Mouse (Mus musculus) right cerebral cortex, postnatal 36 days (tissue): ENCODE measurements at regions not wholly inside any gene's neighbourhood (a gene's known extent, or its start where the extent isn't known, plus 50 kb on each side); places are given as distances from the start of the nearest gene placed in this dataset.
"Not testable (repeated sequence)": the region's sequence is repeated elsewhere in the genome, so short reads cannot be mapped to it uniquely, and the experiment has no call there.

ENCODE experiments used
- DNase-seq, 2 experiments: peaks; one replicate each; pipeline ENCODE4 v3.0.0; 2022; ENCODE audit warnings: low spot score in 2 of 2, mixed read lengths in 1 of 2

DNA sequence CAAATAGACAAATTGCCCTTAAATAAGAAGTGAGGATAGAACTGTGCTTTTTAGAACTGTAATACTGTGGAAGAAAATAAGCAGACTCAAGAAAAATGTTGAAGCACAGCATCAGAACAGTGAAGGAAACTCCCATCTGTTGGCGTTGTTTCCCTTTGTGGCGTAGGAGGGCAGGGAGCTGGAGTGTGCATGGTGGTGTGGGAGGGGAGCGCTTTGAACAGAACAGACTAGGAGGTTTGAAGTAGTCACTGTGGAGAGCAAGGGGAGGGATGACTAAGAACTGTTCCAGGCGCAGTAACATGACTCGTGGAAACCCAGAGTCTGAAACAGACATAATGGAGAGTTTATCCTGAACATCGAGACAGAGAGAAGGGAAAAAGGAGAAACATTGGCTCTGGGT is 469.7 kb downstream of the Lmo7 start:
- DNase-seq = peak; percentile 75 to 90

DNA sequence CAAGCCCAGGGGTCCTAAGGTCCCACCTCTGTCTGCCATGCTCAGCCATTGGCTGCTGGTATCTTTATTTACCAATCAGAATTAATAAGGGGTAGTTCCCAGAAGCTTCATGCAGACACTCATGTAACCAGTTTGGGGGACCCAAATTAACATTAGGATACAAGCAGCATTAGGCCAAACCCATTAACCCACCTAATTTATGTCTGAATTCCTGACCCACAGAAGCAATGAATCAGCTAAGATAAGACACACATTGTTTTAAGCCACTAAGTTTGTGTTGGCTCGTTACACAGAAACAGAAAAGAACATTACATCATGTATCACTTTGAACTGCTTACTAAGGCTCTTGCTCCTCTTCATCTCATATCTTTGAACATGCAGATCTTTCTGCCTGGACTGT is 461.0 kb downstream of the Lmo7 start:
- DNase-seq = no peak

DNA sequence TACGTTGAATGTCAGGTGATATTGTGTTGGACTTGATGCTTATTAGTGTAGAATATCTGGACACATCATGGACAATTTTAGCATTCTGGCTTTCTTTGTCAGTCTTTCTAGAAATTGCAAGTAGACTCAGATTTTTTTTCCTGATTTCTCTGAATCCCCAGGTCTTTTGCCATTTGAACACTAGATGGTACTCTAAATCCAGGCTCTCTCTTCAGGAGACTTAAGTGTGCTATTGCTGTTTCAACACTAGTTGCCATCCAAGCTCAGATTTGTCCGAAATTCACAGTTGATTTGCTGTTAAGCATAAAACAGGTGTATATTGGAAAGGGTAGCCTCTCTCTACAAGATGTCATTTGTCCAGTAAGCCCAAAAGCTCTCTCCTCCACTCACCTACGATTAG is 451.5 kb downstream of the Lmo7 start:
- DNase-seq = no peak

DNA sequence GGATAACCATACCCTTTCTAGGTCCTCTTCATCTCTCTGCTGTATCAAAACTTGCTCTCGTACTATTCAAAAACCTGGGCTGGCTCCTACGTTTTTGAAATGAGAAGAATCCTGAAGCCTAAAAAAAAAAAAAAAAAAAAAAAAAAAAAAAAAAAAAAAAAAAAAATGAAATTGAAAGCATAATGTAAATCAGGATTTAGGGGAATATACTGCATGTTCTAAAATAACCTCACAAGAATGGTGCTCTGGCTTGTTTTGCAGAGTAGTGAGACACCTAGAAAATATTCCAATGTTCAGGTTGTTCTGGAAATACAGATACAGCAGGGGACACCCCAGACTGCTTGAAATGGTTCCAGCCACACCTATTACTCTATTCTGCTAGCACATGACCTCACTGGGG is 442.0 kb downstream of the Lmo7 start:
- DNase-seq = no peak

DNA sequence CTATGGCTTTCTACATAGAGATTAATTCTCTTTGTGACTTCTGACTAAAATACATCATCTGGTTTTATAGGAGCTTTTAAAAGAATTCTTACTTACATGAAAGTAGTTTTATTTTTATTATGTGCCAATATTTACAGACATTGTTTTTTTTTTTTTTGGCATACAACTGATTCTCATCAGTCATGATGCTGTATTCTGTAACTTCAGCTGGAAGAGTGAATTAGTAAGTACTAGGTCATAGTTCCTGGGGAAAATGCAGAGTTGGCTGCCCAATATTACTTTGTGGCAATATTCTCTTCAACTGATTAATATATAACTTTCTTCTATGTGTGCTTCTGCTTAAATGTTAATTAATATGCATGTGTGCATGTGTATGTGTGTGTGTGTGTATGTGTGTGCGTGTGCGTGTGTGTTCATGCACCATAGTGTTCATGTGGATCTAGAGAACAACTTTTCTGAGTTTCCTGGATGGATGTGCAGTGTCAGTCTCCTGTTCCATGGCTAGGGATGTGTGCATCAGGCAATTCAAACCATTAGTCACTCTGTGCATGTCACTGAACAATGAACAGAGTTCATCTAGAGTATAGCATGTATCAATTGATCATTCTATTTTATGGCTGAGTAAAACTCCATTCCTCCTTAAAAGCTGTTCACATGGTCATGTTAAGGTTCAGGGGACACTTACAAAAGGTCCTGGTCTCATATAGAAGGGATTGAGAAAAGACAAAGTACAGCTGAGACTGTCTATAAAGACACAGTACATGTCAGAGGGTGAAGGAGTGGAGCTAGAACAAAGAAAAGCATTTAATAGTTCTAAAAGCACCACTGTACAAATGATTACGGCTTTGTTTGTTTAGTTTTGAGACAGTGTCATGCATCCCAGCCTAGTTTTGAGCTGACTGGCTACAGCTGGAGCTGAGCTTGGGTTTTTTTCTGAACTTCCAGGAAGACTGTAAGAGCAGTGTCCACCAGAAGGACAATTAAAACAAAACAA is 431.8 kb downstream of the Lmo7 start:
- DNase-seq = no peak

DNA sequence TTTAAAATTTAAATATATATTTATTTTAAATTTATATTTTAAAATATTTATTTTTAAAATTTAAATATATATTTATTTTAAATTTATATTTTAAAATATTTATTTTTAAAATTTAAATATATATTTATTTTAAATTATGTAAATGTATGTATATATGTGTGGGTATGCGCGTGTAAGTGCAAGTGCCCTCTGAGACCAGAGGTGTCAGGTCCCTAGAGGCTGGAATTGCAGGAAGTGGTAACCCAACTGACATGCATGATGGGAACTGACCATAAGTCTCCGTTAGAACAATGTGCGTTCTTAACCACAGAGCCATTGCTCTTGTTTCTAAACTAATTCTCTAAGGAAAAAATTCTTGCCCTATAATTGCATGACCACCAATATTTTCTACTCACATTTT is 420.7 kb downstream of the Lmo7 start:
- not testable (repeated sequence) for DNase-seq

DNA sequence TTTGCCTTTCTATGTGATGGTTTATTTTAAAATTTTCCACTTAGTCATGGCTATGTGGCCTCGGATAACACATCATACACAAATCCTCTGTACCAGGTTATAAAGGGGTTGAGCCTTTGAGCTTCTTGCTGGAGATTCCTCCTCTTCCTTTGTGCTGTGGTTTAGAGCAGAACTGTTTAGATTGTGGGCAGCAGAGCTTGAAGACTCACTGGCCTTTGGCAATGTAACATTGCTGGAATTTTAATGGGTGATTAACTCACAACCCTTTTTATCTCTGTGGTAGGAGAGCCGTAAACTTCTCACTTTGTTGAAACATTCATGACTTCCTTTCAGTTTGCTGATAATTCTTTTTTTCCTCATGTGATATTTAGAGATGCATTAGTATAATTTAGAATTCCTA is 413.0 kb downstream of the Lmo7 start:
- no peak for DNase-seq

DNA sequence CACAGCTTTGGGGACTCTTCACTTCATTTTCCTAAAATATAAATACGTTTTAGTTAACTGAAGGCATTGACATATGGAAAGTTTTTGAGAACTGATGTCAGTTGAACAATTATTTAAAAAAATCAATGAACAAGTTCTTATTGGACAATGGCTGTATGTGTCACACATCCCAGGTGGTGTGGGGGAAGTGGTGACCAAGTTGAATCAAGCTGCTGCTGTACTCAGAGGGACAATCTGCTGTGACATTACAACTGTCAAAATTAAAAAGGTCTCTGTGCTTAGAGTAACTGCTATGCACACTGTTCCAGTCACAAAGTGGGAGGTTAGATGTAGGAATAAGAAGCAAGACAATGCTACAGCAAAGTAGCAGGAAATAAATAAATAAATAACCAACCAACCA is 409.2 kb downstream of the Lmo7 start:
- DNase-seq = no peak

DNA sequence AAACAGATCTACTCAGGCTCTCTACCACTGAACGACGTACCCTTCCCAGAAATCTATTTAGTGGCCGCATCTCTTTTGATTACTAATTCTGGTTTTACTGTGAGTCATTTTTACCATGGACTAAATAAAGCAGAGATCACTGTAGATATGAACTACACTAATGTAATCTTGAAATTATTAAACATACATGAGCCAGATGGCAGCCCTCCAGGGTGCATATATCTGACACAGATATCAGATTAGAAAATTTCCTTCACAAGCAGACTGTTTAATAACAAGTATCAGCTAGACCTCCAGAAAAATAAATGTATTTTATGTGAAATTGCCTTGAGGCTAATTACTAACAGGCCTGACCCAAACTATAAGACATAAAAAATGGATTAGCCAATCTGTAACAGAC is 388.4 kb downstream of the Lmo7 start:
- DNase-seq = no peak

DNA sequence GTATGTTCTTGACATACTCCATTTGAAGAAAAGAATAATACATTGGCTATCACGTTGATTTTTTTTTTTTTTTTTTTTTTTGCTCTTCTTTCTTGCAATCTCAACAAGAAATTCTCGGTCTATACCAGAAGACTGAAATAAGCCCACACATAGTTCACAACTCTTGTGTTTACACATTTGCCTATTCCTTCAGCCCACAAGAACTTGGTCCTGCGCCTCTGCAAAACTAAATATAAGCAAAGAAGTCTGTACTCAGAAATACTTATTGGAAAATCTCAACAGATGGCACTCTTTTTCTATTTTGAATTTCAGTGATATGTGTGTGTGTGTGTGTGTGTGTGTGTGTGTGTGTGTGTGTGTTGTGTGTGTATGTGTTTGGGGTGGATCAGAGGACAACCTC is 376.4 kb downstream of the Lmo7 start:
- DNase-seq = peak in 1 of 2 experiments; percentile 3

DNA sequence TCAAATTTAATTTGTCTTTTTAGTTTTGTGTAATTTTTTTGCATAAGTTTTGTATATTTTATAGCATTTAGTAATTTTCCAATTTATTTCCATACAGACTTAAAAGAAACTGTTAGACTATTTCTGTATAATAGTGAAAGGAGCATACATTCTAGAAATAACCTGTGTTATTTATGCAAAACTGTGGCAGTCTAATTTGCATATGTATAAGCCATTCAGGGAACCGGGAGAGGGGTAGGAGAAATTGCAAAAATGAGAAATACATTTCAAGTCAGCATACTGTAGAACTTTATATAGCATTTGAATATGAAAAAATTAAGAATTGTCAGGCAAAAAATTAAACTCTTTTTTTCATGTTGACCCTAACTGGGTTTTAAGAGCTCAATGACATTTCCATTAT is 364.3 kb downstream of the Lmo7 start:
- no peak for DNase-seq

DNA sequence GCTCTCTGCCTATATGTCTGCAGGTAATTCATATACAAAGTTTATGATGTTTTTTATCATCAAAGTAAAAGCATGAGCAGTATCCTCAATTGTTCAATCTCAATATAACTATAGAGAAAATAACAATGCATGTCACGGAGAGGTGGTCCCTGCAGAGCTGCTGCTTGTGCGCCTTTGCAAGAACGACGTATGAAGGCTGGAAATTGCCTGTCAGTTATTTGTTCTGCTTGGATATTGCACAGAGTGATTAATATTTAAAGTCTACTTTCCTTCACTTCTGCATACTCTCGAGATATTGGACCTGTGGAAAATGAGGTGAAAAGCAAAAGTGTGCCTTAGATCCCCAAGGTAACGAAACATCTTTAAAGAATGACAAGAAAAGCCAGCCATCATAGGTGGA is 362.8 kb downstream of the Lmo7 start:
- DNase-seq = no peak

DNA sequence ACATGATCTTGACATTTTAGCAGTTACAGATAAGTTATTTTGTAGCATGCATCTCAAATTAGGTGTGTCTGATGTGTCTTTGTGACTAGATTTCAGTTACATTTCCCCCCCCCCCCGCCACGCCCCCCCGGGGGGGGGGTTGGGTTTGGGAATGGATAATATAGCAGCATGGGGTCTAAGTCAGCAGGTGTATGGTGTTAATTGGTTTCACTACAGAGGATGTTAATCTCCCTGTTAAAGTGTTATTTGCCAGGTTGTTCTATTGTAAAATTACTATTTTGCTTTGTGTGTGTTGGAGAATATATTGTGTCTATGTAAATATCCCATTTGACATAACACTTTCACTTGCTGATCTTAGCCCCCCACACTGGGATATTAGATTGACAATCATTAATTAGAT is 319.2 kb downstream of the Lmo7 start:
- no peak for DNase-seq

DNA sequence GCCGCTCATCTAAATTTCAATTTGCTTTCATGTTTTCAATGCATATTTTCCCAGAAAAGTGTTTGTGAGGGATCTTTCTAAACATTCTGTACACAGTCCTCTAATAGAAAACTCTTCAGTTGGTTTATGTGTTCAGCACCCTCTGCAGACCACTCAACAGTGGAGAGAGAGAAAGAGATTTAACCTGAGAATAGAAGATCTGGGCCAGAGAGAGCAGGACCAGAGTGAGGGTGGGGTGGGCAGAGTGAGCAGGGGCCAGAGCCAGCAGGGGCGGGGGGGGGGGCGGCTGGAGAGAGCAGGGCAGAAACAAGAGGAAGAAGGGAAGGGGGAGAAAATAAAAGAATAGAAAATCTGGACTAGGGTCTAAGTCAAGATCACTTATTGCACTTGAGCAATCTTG is 318.7 kb downstream of the Lmo7 start:
- DNase-seq = no peak

DNA sequence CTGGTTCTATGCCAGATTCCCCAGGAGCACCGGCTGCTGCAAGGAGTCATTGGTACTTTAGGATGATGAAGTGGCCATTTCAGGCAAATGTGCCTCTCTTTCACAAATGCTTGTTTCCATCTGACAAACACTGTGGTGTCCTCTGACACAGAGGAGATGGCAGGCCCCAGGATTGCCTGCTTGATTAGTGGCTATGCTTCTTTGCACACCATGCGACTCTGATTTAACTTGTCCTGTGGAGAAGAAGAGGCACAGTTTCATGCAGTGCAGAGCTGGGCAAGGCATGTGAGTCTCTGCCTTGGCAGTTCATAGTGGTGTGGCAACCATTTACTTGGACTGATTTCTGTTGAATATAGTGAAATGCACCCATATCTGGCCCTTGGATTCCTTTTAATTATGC is 308.4 kb downstream of the Lmo7 start:
- DNase-seq = no peak

DNA sequence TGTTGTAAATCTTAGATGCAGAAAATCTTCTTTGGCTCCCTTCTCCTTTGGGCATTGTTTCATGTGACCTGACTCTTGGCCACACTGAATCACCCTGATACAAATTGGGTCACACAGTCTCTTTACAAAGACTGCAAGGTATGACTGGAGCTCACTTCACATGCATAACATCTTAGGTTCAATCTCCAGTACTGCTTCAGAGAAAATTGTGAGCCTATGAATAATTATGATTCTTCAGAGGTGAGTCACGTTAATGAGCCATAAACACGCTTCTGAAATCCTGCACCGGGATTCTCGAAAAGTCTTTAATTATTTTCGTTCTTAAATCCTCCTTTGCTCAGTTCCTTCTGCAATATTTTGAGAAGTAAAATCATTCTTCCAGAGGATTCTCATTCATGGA is 307.7 kb downstream of the Lmo7 start:
- no peak for DNase-seq

DNA sequence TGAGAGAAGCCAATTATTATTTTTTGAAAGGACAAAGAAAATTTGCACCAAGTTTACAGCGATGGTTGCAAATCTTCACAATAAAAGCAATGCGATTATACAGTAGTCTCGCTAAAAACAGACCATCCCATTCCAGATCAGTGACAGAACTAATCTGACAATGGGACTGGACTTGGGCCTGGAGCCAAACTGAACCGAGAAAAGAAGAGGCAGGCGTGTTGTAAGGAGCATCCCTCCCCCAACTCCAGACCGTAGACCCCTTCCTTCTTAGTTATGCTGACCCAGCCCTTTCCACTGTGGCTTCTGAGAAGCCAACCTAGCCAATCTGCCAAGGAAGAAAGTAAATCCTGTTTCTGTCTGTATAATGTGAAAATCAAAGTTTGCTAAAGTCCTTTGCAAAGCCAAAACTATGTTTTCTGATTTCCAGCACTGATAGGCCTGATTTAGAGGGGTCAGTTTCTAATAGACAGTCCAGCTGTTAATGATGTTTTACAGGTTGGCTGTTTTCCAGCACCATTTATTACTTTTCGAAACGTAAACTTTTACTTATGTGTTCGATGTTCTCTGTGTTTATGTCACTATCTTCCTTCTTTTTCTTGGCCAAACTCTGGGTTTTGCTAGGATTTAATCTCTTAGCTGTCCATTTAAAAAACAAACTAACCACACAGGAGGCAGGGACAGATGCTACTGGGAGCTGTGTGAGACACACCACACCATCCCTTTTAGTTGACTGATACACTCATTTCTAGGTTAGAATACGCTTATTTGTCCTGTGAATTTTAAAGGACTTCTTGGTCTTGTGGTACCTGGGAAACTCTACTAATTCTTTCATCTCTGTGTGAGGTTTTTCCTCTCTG is 301.5 kb downstream of the Lmo7 start:
- DNase-seq = no peak

DNA sequence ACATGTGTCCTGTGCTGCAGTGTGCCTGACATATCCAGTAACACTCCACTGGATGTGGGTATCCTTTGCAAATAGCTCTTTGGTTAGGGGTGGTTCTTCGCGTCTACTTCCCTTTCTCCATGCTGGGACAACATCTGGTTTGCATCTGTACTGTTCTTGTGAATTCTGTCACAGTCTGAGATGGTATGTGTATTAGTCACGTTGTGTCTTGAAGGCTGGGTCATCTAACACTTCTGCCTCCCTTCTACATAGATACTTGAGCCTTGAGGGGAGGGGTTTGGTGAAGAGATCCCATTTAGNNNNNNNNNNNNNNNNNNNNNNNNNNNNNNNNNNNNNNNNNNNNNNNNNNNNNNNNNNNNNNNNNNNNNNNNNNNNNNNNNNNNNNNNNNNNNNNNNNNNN is 294.9 kb downstream of the Lmo7 start:
- no peak for DNase-seq

DNA sequence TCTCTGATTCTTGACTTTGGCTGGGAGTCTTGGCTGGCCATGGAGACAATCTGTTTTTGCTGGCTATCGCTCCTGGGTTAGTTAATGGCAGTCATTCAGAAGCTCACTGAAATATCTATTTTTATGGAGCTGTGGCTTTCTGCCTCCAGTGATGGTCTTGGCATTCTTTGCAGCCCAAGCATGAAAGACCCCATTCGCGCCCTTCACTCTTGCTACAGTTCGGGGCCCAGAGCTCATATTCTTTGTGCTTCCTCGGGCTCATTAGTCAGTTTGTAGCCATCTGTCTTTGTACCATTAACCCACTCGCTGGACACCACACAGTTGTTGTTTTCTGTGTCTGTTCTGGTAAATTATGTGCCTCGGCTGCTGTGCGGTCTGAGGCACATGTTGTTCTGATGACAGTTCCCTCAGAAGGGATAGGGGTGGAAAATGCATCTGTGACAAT is 290.4 kb downstream of the Lmo7 start:
- DNase-seq = no peak

DNA sequence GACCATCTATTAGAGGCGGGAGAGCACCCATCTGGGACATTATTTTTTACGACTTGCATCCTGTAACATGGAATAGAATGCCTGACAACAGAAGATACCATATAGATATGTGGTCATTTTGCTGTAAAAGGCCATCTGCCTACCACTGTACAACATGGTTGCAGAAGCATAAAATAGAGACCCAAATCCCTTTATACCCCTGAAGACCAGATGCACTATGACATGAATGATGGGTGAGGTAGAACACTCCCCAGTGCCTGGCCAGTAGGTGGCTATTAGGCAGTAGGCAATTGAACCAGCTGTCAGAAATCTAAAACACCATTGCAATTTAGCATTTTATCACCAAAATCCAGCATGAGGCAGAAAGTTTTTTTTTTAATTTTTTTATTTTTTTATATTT is 289.6 kb downstream of the Lmo7 start:
- no peak for DNase-seq

DNA sequence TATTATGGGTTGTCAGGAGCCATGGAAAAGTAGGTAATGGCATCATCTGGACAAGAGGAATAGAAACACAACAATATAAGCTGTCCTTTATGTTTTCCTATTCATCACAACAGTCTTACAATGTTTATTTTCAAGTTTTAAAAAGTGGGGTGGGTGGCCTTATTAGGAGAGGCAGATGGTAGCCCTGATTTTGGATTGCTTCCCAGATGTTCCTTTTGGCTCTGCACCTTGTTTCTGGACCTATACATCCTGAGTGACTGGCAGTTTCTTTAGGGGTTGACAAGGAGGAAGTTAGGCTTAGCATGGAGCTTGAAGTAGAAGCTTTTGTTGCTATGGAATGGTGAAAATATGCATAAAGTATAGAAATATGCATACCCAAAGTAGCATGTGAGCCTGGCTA is 286.8 kb downstream of the Lmo7 start:
- no peak for DNase-seq

DNA sequence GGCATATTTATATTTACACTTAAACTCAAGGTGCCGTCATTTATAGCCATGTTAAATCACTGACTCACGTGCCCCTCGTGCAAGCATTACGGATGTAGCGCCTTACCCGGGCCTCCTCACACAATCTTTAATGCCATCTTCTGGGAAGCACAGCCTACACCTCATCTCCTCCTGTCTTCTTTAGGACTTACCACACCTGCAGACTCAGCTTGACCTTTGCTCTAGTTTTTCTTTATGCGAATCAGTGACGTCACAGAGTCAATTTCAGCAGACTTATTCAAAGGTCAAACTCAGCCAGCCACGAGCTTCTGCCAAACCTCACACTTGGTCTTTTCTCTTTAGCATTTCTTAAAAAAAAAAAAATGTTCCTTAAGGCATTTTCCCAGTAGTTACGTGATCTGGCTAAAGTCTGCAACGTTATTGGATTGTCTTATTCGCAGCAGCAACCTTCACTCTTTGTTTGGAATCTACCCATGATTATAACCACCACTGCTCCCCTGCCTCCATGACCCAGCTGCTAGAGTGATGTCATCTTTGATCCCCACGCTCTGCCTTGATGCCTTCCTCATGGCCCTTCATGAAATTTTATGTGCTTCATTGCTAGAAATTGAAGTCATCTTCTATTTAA is 285.3 kb downstream of the Lmo7 start:
- DNase-seq = no peak
